Mouse (Mus musculus) brain, embryonic 14.5 days (tissue): ENCODE data around the gene Prr22. TPM values are rescaled to one million over a fixed set of nuclear protein-coding genes. Genes with fewer than 3 reads are reported as not detected.

Source experiments
- DNase-seq: peaks from one replicate; pipeline ENCODE4 v3.0.0-alpha.2; 2011; ENCODE audit warnings: low read depth
- CTCF ChIP-seq: fragments of 200-500 bp; IDR thresholded peaks from 2 replicates; pipeline ENCODE4 v1.5.1; 2012; ENCODE audit warnings: inconsistent platforms, mild to moderate bottlenecking, moderate library complexity, borderline replicate concordance; ENCODE audit not compliant: insufficient read depth, insufficient read length; ENCODE audit errors: extremely low read depth
- POLR2A ChIP-seq: fragments of 200-500 bp; IDR thresholded peaks from 2 replicates; pipeline ENCODE4 v1.6.1; 2012; ENCODE audit warnings: mild to moderate bottlenecking, inconsistent platforms, borderline replicate concordance; ENCODE audit not compliant: poor library complexity, insufficient read depth, insufficient read length, severe bottlenecking; ENCODE audit errors: extremely low read depth
- polyA plus RNA-seq: library from polyadenylated mRNA; depleted of rRNA; stranded (reverse); fragments of >200 nt; gene quantifications from 2 replicates; pipeline ENCODE4 v1.2.3, GENCODE M21; 2012

Prr22 gene
- polyA plus RNA-seq, 1 experiment, result 3.1 TPM

- peak; percentile 90 for TF ChIP-seq CTCF
- TF ChIP-seq POLR2A, result no peak
- peak; percentile 66 for DNase-seq
These were observed 7.0 kb upstream of the Prr22 start for GRCm38 (mm10) chr17:56762769-56763731.

GRCm38 (mm10) chr17:56763741-56764250 is 6.3 kb upstream of the Prr22 start:
- DNase-seq, result no peak
- no peak for TF ChIP-seq CTCF
- no peak for TF ChIP-seq POLR2A

GRCm38 (mm10) chr17:56764474-56765354 is 5.3 kb upstream of the Prr22 start, which contains the start of gene Dus3l:
Dus3l (plus strand) TSS chr17:56764757.
- DNase-seq, result peak; percentile 97
- TF ChIP-seq POLR2A, result peak; percentile 77; the same call in 1 of the 2 replicates
- no peak for TF ChIP-seq CTCF

GRCm38 (mm10) chr17:56765431-56765830 is 4.6 kb upstream of the Prr22 start:
- TF ChIP-seq CTCF (no peak), POLR2A (no peak)
- no peak for DNase-seq

GRCm38 (mm10) chr17:56766631-56767405 is 3.2 kb upstream of the Prr22 start:
- TF ChIP-seq CTCF (no peak), POLR2A (no peak)
- DNase-seq, result no peak

GRCm38 (mm10) chr17:56767531-56768135 is 2.4 kb upstream of the Prr22 start:
- no peak for TF ChIP-seq POLR2A
- no peak for TF ChIP-seq CTCF
- DNase-seq, result no peak

GRCm38 (mm10) chr17:56768941-56769340 is 1.1 kb upstream of the Prr22 start:
- TF ChIP-seq POLR2A (no peak), CTCF (no peak)
- DNase-seq, result no peak

- peak; percentile 19; the same call in 1 of the 2 replicates for TF ChIP-seq CTCF
- TF ChIP-seq POLR2A, result no peak
- DNase-seq, result no peak
These were observed 7.5 kb downstream of the Prr22 start for GRCm38 (mm10) chr17:56777568-56777967.

GRCm38 (mm10) chr17:56778779-56779362 is 8.8 kb downstream of the Prr22 start:
- DNase-seq, result no peak

GRCm38 (mm10) chr17:56780291-56780978 is 10.4 kb downstream of the Prr22 start:
- no peak for TF ChIP-seq CTCF
- TF ChIP-seq POLR2A, result no peak

More at GRCm38 (mm10) chr17:56778779-56779362, 8.8 kb downstream of the Prr22 start:
- TF ChIP-seq POLR2A (no peak), CTCF (no peak)

GRCm38 (mm10) chr17:56788886-56789285 is 18.8 kb downstream of the Prr22 start:
- no peak for TF ChIP-seq CTCF
- no peak for TF ChIP-seq POLR2A
- no peak for DNase-seq

More at GRCm38 (mm10) chr17:56780291-56780978, 10.4 kb downstream of the Prr22 start:
- no peak for DNase-seq
